Mouse (Mus musculus) thymus, adult 2 months (tissue): ENCODE measurements at regions not wholly inside any gene's neighbourhood (a gene's known extent, or its start where the extent isn't known, plus 50 kb on each side); places are given as distances from the start of the nearest gene placed in this dataset.

Source experiments
- CTCF ChIP-seq: fragments of 200-500 bp; IDR thresholded peaks from 2 replicates; pipeline ENCODE4 v1.5.1; 2012; ENCODE audit warnings: mild to moderate bottlenecking, control low read depth, low read length, moderate library complexity, borderline replicate concordance; ENCODE audit not compliant: control insufficient read depth, poor library complexity, insufficient read depth; ENCODE audit errors: extremely low read depth
- POLR2A ChIP-seq: fragments of 200-500 bp; IDR thresholded peaks from 2 replicates; pipeline ENCODE4 v1.6.1; 2012; ENCODE audit warnings: mild to moderate bottlenecking, low read length, control low read depth, moderate library complexity; ENCODE audit not compliant: control insufficient read depth, poor library complexity, insufficient read depth; ENCODE audit errors: extremely low read depth

GRCm38 (mm10) chr15:57572460-57572859 lies 95.0 kb upstream of the Slc22a22 start:
- TF ChIP-seq POLR2A: no peak
- TF ChIP-seq CTCF: no peak
